Mouse (Mus musculus) spleen, adult 2 months (tissue): ENCODE data around the gene Srp68.

ENCODE experiments used
- CTCF ChIP-seq: fragments of 200-500 bp; IDR thresholded peaks from 2 replicates; pipeline ENCODE4 v1.5.1; 2011; ENCODE audit warnings: mild to moderate bottlenecking, inconsistent platforms; ENCODE audit not compliant: insufficient read depth, insufficient read length, insufficient replicate concordance; ENCODE audit errors: extremely low read depth
- POLR2A ChIP-seq: fragments of 200-500 bp; IDR thresholded peaks from 2 replicates; pipeline ENCODE4 v1.6.1; 2011; ENCODE audit warnings: low read depth, low read length, inconsistent platforms

DNA sequence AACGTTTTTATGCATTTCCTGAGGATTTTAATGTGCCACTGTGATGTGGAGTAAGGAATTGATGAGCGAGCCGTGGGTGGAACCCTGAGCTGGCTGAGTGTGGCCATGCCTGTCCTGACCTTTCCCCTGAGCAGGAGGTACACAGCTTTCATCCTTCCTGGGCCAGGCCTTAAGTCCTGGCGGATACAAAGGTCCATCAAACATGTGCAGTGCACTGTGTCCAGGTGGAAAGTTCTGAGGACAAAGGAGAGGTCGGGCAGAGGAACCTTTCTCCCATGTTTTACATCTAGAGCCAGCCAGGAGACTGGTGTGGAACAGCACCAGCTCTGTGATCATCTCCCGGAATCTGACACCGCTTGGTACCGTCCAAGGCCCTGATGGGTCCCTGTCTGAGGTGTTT, 64.8 kb downstream of the Srp68 start:
- TF ChIP-seq CTCF (no peak), POLR2A (no peak)
